Comparison of ENCODE assay signal across 20 mouse cellular contexts in genomic region chr6:102557521-102557920, GRCm38 (mm10). TPM values are rescaled to one million over a fixed set of nuclear protein-coding genes. Genes with fewer than 3 reads are reported as not detected.
A peak's percentile ranks its signal among the peaks of the same experiment; 100 is the strongest.
DNase-seq lines count a peak whose midpoint lies in the region; ATAC-seq and TF ChIP-seq lines count a peak whose summit lies in the region.
"Had no signal": no experiment of that assay in that cellular context is flagged by ENCODE, and none has a peak within 500 bp of the region (broad histone marks: within the 10 kb centered on the region; RNA-seq: fewer than 3 reads in every experiment).

No protein-coding gene starts in this region.

- intact Hi-C loops in left cerebral cortex, adult 2 months (cut with DNase I) = no loop called here
- intact Hi-C loops in heart, postnatal 25 days (cut with DNase I) = no loop called here

- 68% methylated on average over 3 of the region's 3 CpGs for WGBS in liver, embryonic 14.5 days (ENCODE audit: insufficient replicate concordance)
- 77% methylated on average over 3 of the region's 3 CpGs for WGBS in liver, embryonic 11.5 days
- 62% methylated on average over 3 of the region's 3 CpGs for WGBS in liver, embryonic 15.5 days (ENCODE audit: insufficient replicate concordance)

- H3K36me3 ChIP-seq in liver, embryonic 14.5 days (replicated peaks; ENCODE audit: control insufficient read depth, insufficient read depth, low read depth) = no peaks in the 10 kb centered on the region
- no peaks in the 10 kb centered on the region for H3K36me3 ChIP-seq in liver, embryonic 11.5 days (ENCODE audit: control insufficient read depth, insufficient read depth, low read length)
- H3K36me3 ChIP-seq in liver, embryonic 15.5 days (replicated peaks) = no peaks in the 10 kb centered on the region
- H3K36me3 ChIP-seq: embryonic facial prominence, embryonic 10.5 days; heart, embryonic 15.5 days; hindbrain, embryonic 10.5 days had no signal

- 0 out of 2 replicates have a peak overlapping the region, but pooled peaks have one; percentile 2 for H3K9ac ChIP-seq in liver, embryonic 14.5 days (replicated peaks)
- no peak overlapping the region for H3K9ac ChIP-seq in liver, embryonic 11.5 days (ENCODE audit: low read depth, low read length)
- H3K9ac ChIP-seq in liver, embryonic 15.5 days = no peak overlapping the region
- H3K9ac ChIP-seq: forebrain, embryonic 13.5 days; forebrain, postnatal 0 days; heart, embryonic 15.5 days; hindbrain, embryonic 14.5 days had no signal

- no peaks in the 10 kb centered on the region for H3K9me3 ChIP-seq in liver, embryonic 14.5 days (ENCODE audit: control insufficient read depth, low read length)
- H3K9me3 ChIP-seq in liver, embryonic 11.5 days (ENCODE audit: control insufficient read depth, low read length) = no peaks in the 10 kb centered on the region
- H3K9me3 ChIP-seq in liver, embryonic 15.5 days (replicated peaks) = no peaks in the 10 kb centered on the region
- H3K9me3 ChIP-seq: embryonic facial prominence, embryonic 10.5 days; forebrain, embryonic 13.5 days; heart, embryonic 15.5 days; hindbrain, embryonic 10.5 days had no signal

- H3K4me3 ChIP-seq in left cerebral cortex, adult 2 months = no peak overlapping the region
- H3K4me3 ChIP-seq in liver, embryonic 14.5 days (ENCODE audit: insufficient read depth in 1 of 2, low read depth in 2 of 2, low read length in 2 of 2) = no peak overlapping the region
- no peak overlapping the region for H3K4me3 ChIP-seq in liver, embryonic 11.5 days (ENCODE audit: low read depth, low read length)
- no peak overlapping the region for H3K4me3 ChIP-seq in liver, embryonic 15.5 days (replicated peaks)
- H3K4me3 ChIP-seq: embryonic facial prominence, embryonic 10.5 days; forebrain, embryonic 13.5 days; heart, adult 2 months; heart, embryonic 15.5 days; hindbrain, embryonic 10.5 days had no signal

- peak overlapping the region; percentile 55 for H3K4me2 ChIP-seq in liver, embryonic 14.5 days (ENCODE audit: low read depth)
- no peak overlapping the region for H3K4me2 ChIP-seq in liver, embryonic 11.5 days
- peak overlapping the region; percentile 21 for H3K4me2 ChIP-seq in liver, embryonic 15.5 days
- H3K4me2 ChIP-seq: forebrain, embryonic 13.5 days; heart, embryonic 11.5 days; heart, embryonic 15.5 days; hindbrain, embryonic 14.5 days had no signal

- H3K27ac ChIP-seq in left cerebral cortex, adult 2 months = peak overlapping the region; percentile 65
- peak overlapping the region; percentile 24; the same call in 1 of the 2 replicates for H3K27ac ChIP-seq in liver, embryonic 14.5 days
- H3K27ac ChIP-seq in liver, embryonic 11.5 days (ENCODE audit: low read depth, low read length) = no peak overlapping the region
- peak overlapping the region; percentile 71 for H3K27ac ChIP-seq in liver, embryonic 15.5 days (replicated peaks)
- H3K27ac ChIP-seq: embryonic facial prominence, embryonic 10.5 days; heart, adult 2 months; heart, embryonic 15.5 days; hindbrain, embryonic 10.5 days; hindbrain, embryonic 14.5 days had no signal

- H3K27me3 ChIP-seq in liver, embryonic 14.5 days (ENCODE audit: control insufficient read depth, insufficient read depth, low read length) = no peaks in the 10 kb centered on the region
- no peaks in the 10 kb centered on the region for H3K27me3 ChIP-seq in liver, embryonic 11.5 days (replicated peaks; ENCODE audit: control insufficient read depth, insufficient read depth, low read length)
- peaks cover 1% of the 10 kb centered on the region; the same call in 1 of the 2 replicates for H3K27me3 ChIP-seq in liver, embryonic 15.5 days
- H3K27me3 ChIP-seq: forebrain, embryonic 13.5 days had no signal

- no peak for TF ChIP-seq CTCF in left cerebral cortex, adult 2 months (IDR thresholded peaks at IDR 0.05)
- TF ChIP-seq CTCF in liver, embryonic 14.5 days (IDR thresholded peaks at IDR 0.05; ENCODE audit: low read depth) = no peak

- no peak for ATAC-seq in liver, embryonic 14.5 days (ENCODE audit: insufficient read depth)
- no peak; the same call in 1 of the 2 replicates for ATAC-seq in liver, embryonic 11.5 days (replicated peaks; ENCODE audit: low FRiP score)
- no peak for ATAC-seq in liver, embryonic 15.5 days (ENCODE audit: insufficient read depth)
- ATAC-seq: forebrain, embryonic 13.5 days; forebrain, postnatal 0 days had no signal

- DNase-seq in left cerebral cortex, adult 2 months (ENCODE audit: extremely low spot score in 1 of 2, low spot score in 2 of 2) = no peak
- DNase-seq in left cerebral cortex, adult 8-10 months (ENCODE audit: low spot score in 2 of 2) = no peak
- DNase-seq in liver, embryonic 14.5 days (ENCODE audit: low read depth in 3 of 3, low spot score in 3 of 3) = no peak
- no peak for DNase-seq in liver, embryonic 11.5 days (ENCODE audit: low spot score)
- DNase-seq in heart, postnatal 25 days (ENCODE audit: low spot score) = no peak
- DNase-seq: adrenal gland, adult 2 months; adrenal gland, postnatal 25 days; cerebellum, adult 2 months; forebrain, postnatal 0 days; gastrocnemius, postnatal 14 days; heart, adult 2 months; heart, postnatal 14 days had no signal

- peaks cover 20 to 24% of the 10 kb centered on the region in 2 experiments for H3K4me1 ChIP-seq in liver, embryonic 14.5 days (replicated peaks; ENCODE audit: control insufficient read depth in 2 of 2, insufficient read depth in 2 of 2, low read length in 1 of 2)
- peaks cover 8% of the 10 kb centered on the region for H3K4me1 ChIP-seq in liver, embryonic 11.5 days (replicated peaks; ENCODE audit: control insufficient read depth, insufficient read depth, low read length)
- H3K4me1 ChIP-seq in liver, embryonic 15.5 days (replicated peaks) = peaks cover 53% of the 10 kb centered on the region
- H3K4me1 ChIP-seq: embryonic facial prominence, embryonic 10.5 days; forebrain, embryonic 13.5 days; heart, embryonic 15.5 days; hindbrain, embryonic 10.5 days had no signal

- TF ChIP-seq EP300 in liver, embryonic 14.5 days (IDR thresholded peaks at IDR 0.05; ENCODE audit: low read depth) = no peak

RNA-seq across cellular contexts. Expression of gene Cntn3, which starts 15.4 kb away (rescaled TPM):
- 10 to 100 TPM; 22.5 to 29.3 TPM for total RNA-seq in left cerebral cortex, adult 2 months (2021)
- 10 to 100 TPM; 23.2 to 26.5 (median 24.5) TPM for total RNA-seq in left cerebral cortex, adult 8-10 months (2022)
- polyA plus RNA-seq in liver, embryonic 14.5 days (2012; rRNA removed) = 0.48 and 0.70 TPM in 2 replicates
- 1.1 and 1.3 TPM in 2 replicates for polyA plus RNA-seq in liver, embryonic 14.5 days (2014; fragmentation: Nextera tagmentation; extraction: Ambion mirVana)
- polyA plus RNA-seq in liver, embryonic 11.5 days (2014; fragmentation: Nextera tagmentation; extraction: Ambion mirVana) = 0.74 and 0.78 TPM in 2 replicates
- polyA plus RNA-seq in liver, embryonic 15.5 days (2015; fragmentation: Nextera tagmentation; extraction: Ambion mirVana) = 0.92 and 0.98 TPM in 2 replicates
- total RNA-seq in heart, postnatal 25 days (2021) = under 1 TPM; 0.06 to 0.08 TPM
- total RNA-seq: gastrocnemius, adult 18-20 months; heart, adult 2 months had no signal
- polyA plus RNA-seq: adrenal gland, adult 2 months had no signal

Comparison
In these comparisons a context has a peak if more than half of its experiments do, and no peak if none do; other contexts are left out.
1. RNA of gene Cntn3, which starts 15.4 kb away (total RNA-seq): 22.5 to 29.3 TPM in left cerebral cortex, adult 2 months and 23.2 to 26.5 TPM in left cerebral cortex, adult 8-10 months; 0.06 to 0.08 TPM in heart, postnatal 25 days; every median in the first group is over 10 times any median in the second.